Mouse (Mus musculus) gastrocnemius, adult 18-20 months (tissue): ENCODE measurements around the gene Erich4. TPM values are rescaled to one million over a fixed set of nuclear protein-coding genes. Genes with fewer than 3 reads are reported as not detected.
"Not testable (repeated sequence)": the region's sequence is repeated elsewhere in the genome, so short reads cannot be mapped to it uniquely, and the experiment has no call there.

ENCODE experiments used
- DNase-seq: peaks from one replicate; pipeline ENCODE4 v3.0.0; 2021; ENCODE audit warnings: low spot score
- total RNA-seq, 2 experiments: library from RNA; stranded (reverse); gene quantifications; 2 replicates each; pipeline ENCODE4 v1.2.3; 2021

Gene Erich4
- total RNA-seq, 2 experiments from 2014 or later, result not detected

- no peak for DNase-seq
Observed at GRCm38 (mm10) chr7:25579441-25579840, 36.3 kb downstream of the Erich4 start.

DNA sequence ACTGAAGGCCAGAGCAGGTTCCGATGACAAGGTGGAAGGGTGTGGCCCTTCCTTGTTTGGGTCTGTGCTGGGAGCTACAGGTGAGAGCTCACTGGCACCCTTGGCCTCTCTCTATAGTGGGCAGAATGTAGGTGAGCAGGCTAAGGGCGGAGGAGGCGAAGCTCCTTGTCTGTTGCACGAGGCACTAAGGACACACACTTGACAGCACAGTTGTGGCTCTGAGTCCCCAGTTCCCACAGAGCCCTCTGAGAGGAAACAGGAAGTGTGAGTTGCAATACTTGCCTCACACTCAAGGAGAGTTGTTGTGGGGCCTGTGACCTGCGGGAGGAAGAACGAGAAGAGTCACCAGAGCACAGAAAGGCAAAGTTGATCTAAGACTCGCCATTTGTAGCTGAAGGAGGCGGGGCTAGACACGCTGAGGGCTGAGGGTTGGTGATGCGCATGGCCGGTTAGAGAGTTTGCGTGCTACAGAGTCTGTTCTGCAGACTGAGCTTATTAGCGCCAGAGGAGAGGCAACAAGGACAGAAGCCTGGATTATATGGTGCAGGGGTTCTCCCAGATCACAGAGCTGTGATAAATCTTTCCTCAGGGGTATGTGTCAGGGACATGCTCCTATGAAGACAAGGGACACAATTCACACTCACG is 38.8 kb downstream of the Erich4 start:
- not testable (repeated sequence) for DNase-seq

- DNase-seq, result not testable (repeated sequence)
Observed at GRCm38 (mm10) chr7:25576308-25576707, 39.4 kb downstream of the Erich4 start.

GRCm38 (mm10) chr7:25575870-25576269 is 39.8 kb downstream of the Erich4 start:
- DNase-seq, result no peak

- no peak for DNase-seq
Observed at GRCm38 (mm10) chr7:25575105-25575504, 40.6 kb downstream of the Erich4 start.

DNA sequence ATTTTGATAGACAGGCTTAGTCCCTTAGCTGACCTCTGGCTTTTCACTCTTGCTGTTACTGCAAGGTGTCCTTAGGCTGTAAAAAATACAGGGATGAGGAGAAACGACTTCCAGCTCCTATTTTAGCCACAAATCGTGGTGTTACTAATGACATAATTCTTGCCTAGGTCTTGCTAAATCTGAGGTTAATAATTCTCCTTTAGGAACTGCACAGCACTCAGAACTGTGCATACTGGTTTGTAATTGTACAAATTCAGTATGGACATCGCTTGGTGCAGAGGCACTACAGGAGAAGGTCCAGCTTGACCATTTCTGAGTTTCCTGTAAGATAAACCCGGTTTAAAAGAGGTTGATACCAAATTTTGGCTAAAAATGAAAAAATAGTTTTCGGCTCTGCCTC is 41.9 kb downstream of the Erich4 start:
- DNase-seq, result not testable (repeated sequence)

DNA sequence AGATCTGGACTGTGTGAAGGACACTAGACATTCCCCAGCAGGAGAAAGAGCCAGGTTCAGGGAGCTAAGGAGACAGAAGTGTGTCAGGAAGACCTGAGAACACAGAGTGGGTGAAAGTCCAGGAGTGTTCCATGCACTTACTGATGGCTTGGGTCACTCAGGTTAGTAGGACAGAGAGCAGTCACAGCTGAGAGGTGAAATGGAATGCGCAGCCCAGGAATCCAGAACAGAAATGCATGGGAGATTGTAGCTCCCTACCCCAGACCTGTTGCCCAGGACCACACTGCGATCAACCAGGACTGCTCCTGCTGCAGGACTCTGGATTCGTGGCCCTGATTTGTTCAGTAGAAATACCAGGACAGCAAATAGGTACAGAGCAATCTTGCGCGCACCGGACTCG is 47.0 kb downstream of the Erich4 start:
- no peak for DNase-seq

Other genes starting within 250 kb of the Erich4 start
- not detected for gene Cnfn, start 246.2 kb downstream of the Erich4 start, total RNA-seq
- 10 to 100 TPM; 21.3 to 22.7 TPM for gene Lipe, start 217.2 kb downstream of the Erich4 start, total RNA-seq
- gene Cxcl17, start 203.0 kb downstream of the Erich4 start, total RNA-seq, result not detected
- 1 to 10 TPM; 2.7 to 4.4 TPM for gene Ceacam1, start 138.3 kb downstream of the Erich4 start, total RNA-seq
- gene Ceacam2, start 76.0 kb downstream of the Erich4 start, total RNA-seq, result 1 to 10 TPM in 1 of 2 experiments, under 1 TPM in 1; 0.46 to 1.1 TPM
- 10 to 100 TPM; 38.7 to 43.2 TPM for gene Dmac2, start 3.5 kb upstream of the Erich4 start, total RNA-seq
- gene B3gnt8, start 10.8 kb upstream of the Erich4 start, total RNA-seq, result 1 to 10 TPM; 1.1 to 1.3 TPM
- gene Bckdha, start 43.1 kb upstream of the Erich4 start, total RNA-seq, result 100 to 1,000 TPM; 134 to 137 TPM
- gene Exosc5, start 43.3 kb upstream of the Erich4 start, total RNA-seq, result 10 to 100 TPM; 19.9 to 21.3 TPM
- not detected for gene Tmem91, start 59.3 kb upstream of the Erich4 start, total RNA-seq
- 1 to 10 TPM; 7.3 to 7.8 TPM for gene B9d2, start 64.9 kb upstream of the Erich4 start, total RNA-seq
- 1 to 10 TPM; 3.9 to 7.8 TPM for gene Tgfb1, start 71.1 kb upstream of the Erich4 start, total RNA-seq
- gene Ccdc97, start 103.2 kb upstream of the Erich4 start, total RNA-seq, result 10 to 100 TPM; 42.1 to 43.5 TPM
- gene Hnrnpul1, start 138.9 kb upstream of the Erich4 start, total RNA-seq, result 10 to 100 TPM; 69.1 to 73.4 TPM
- 10 to 100 TPM; 27.6 to 42.7 TPM for gene Axl, start 172.8 kb upstream of the Erich4 start, total RNA-seq
- under 1 TPM; 0.16 to 0.28 TPM for gene Cyp2s1, start 201.0 kb upstream of the Erich4 start, total RNA-seq